Mouse (Mus musculus) kidney, adult 2 months (tissue): ENCODE results near the gene Oaf. TPM values are rescaled to one million over a fixed set of nuclear protein-coding genes. Genes with fewer than 3 reads are reported as not detected.

Experiments used
- DNase-seq: peaks from one replicate; pipeline ENCODE4 v3.0.0; 2021
- H3K27ac ChIP-seq: fragments of 200-500 bp; 2 replicates; pipeline ENCODE4 v1.5.1; 2012; ENCODE audit warnings: low read depth, low read length, control low read depth, inconsistent platforms; ENCODE audit not compliant: insufficient read depth
- H3K27me3 ChIP-seq: fragments of 200-500 bp; replicated peaks from 2 replicates; pipeline ENCODE4 v1.6.1; 2012; ENCODE audit warnings: mild to moderate bottlenecking, moderate library complexity, low read length, inconsistent platforms; ENCODE audit not compliant: control insufficient read depth, insufficient read depth
- H3K36me3 ChIP-seq: fragments of 200-500 bp; 2 replicates; pipeline ENCODE4 v1.6.1; 2012; ENCODE audit warnings: mild to moderate bottlenecking, moderate library complexity, low read length, inconsistent platforms; ENCODE audit not compliant: control insufficient read depth, insufficient read depth
- H3K4me1 ChIP-seq: fragments of 200-500 bp; 2 replicates; pipeline ENCODE4 v1.6.1; 2011; ENCODE audit warnings: low read length; ENCODE audit not compliant: control insufficient read depth, insufficient read depth
- H3K4me3 ChIP-seq: fragments of 200-500 bp; 2 replicates; pipeline ENCODE4 v1.5.1; 2011; ENCODE audit warnings: mild to moderate bottlenecking, low read depth, low read length, control low read depth; ENCODE audit not compliant: insufficient read depth
- CTCF ChIP-seq: fragments of 200-500 bp; conservative IDR thresholded peaks from 2 replicates; pipeline ENCODE4 v1.5.1; 2011; ENCODE audit warnings: low read depth, mild to moderate bottlenecking, control low read depth, low read length, moderate library complexity, mixed read lengths; ENCODE audit not compliant: insufficient read depth, insufficient read length
- POLR2A ChIP-seq: fragments of 200-500 bp; IDR thresholded peaks from one replicate; pipeline ENCODE4 v1.6.1; 2011; ENCODE audit warnings: low read depth, low read length, control low read depth
- WGBS: fragments of 180-500 bp; shearing (Covaris S2); methylation state at CpG from one replicate; pipeline ENCODE4 v1.1.7; 2018; 5-methylcytosine and 5-hydroxymethylcytosine counted together
- polyA plus RNA-seq: library from polyadenylated mRNA; depleted of rRNA; stranded (reverse); fragments of >200 nt; gene quantifications from 2 replicates; pipeline ENCODE4 v1.2.3, GENCODE M21; 2012

The Oaf gene
- polyA plus RNA-seq, 1 experiment = 61.1 TPM

- peak overlapping the region; percentile 94 for H3K27ac ChIP-seq
- no peaks in the 10 kb centered on the region for H3K36me3 ChIP-seq
- H3K4me1 ChIP-seq = peaks cover 31% of the 10 kb centered on the region
- TF ChIP-seq POLR2A (no peak), CTCF (peak; percentile 52)
- DNase-seq = peak; percentile 44
- 14% methylated on average over 2 of the region's 2 CpGs for WGBS
- H3K27me3 ChIP-seq = no peaks in the 10 kb centered on the region
- no peak overlapping the region for H3K4me3 ChIP-seq
Observed at GRCm38 (mm10) chr9:43261941-43262340, 22.2 kb upstream of the Oaf start.

DNA sequence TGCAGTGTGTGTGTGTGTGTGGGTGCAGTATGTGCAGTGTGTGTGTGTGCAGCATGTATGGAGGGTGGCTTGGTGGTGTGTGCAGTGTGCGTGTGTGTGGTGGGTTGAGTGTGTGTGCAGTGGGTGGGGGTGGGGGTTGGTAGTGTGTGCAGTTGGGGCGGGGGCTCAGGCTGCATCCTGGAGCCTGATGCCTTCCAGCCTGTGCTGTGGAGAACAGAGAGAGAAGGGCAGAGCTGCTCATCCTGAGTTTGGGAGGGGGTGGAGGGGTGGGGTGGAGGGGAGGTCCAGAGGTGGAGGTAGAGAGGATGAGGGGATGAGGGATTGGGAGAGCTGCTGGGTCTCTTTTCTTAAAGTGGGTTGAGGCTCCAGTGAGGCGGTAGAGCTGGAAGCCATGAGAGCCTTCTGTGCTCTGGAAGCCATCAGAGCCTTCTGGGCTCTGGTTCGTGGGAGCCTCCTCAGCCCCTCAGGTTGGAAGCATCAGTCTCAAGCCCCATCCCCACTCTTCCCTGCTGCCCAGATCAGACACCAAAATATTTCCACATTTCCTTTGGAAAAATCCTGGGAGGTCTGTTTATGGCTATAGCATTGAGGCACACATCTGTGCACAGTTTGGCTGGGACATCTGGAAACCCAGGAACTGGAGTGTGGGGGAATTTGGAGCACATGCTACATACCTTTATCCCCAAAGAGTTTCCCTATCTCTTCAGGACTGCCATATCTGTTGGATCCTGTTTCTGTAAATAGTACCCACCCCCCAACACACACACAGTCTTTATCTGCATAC lies 21.6 kb upstream of the Oaf start:
- 78% methylated on average over 4 of the region's 4 CpGs for WGBS
- Histone ChIP-seq H3K4me1 (peaks cover 31% of the 10 kb centered on the region), H3K27ac (peak overlapping the region; percentile 67; the same call in 1 of the 2 replicates), H3K4me3 (no peak overlapping the region), H3K36me3 (no peaks in the 10 kb centered on the region), H3K27me3 (no peaks in the 10 kb centered on the region)
- TF ChIP-seq POLR2A (no peak), CTCF (no peak)
- DNase-seq = peak; percentile 25

- DNase-seq = no peak
- Histone ChIP-seq H3K4me1 (peaks cover 31% of the 10 kb centered on the region), H3K27ac (no peak overlapping the region), H3K4me3 (no peak overlapping the region), H3K36me3 (no peaks in the 10 kb centered on the region), H3K27me3 (no peaks in the 10 kb centered on the region)
- WGBS = 85% methylated on average over 7 of the region's 7 CpGs
- TF ChIP-seq POLR2A = no peak
- TF ChIP-seq CTCF = no peak
Observed at GRCm38 (mm10) chr9:43260661-43261060, 20.9 kb upstream of the Oaf start.

DNA sequence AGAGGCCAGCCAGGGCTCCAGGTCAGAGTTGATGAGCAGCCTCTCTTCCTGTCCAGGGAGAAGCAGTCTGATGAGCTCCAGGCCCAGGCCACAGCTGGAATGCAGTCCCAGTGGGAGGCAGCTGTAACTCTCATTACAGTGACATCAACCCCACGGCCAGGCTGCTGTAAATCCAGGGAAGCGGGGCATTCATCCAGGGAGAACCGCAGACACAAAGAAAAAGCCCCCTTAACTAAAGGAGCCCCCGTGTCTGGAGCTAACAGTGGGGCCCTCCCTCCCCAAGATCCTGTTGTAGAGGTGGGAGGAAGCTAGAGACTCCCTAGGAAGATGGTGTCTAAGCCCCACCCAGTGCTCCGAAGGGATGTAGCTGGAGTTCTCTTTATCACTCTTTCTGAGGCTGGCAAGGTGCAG lies 13.6 kb upstream of the Oaf start:
- 50% methylated on average over 5 of the region's 5 CpGs for WGBS
- H3K4me3 ChIP-seq = no peak overlapping the region
- no peaks in the 10 kb centered on the region for H3K27me3 ChIP-seq
- DNase-seq = peak; percentile 65
- TF ChIP-seq CTCF = no peak
- TF ChIP-seq POLR2A = no peak
- H3K4me1 ChIP-seq = no peaks in the 10 kb centered on the region
- H3K27ac ChIP-seq = peak overlapping the region; percentile 2; the same call in 1 of the 2 replicates
- H3K36me3 ChIP-seq = no peaks in the 10 kb centered on the region

- DNase-seq = no peak
- TF ChIP-seq CTCF = no peak
- H3K27ac ChIP-seq = peak overlapping the region; percentile 40; the same call in 1 of the 2 replicates
- 72% methylated on average over 3 of the region's 3 CpGs for WGBS
- no peaks in the 10 kb centered on the region for H3K4me1 ChIP-seq
- H3K36me3 ChIP-seq = no peaks in the 10 kb centered on the region
- no peak overlapping the region for H3K4me3 ChIP-seq
- no peaks in the 10 kb centered on the region for H3K27me3 ChIP-seq
Observed at GRCm38 (mm10) chr9:43252790-43253189, 13.1 kb upstream of the Oaf start.

GRCm38 (mm10) chr9:43251786-43252185 lies 12.1 kb upstream of the Oaf start:
- H3K27ac ChIP-seq = no peak overlapping the region
- no peaks in the 10 kb centered on the region for H3K4me1 ChIP-seq
- DNase-seq = no peak
- 87% methylated on average over 2 of the region's 2 CpGs for WGBS
- H3K36me3 ChIP-seq = no peaks in the 10 kb centered on the region
- no peak overlapping the region for H3K4me3 ChIP-seq
- no peaks in the 10 kb centered on the region for H3K27me3 ChIP-seq
- TF ChIP-seq POLR2A = no peak
- no peak for TF ChIP-seq CTCF

GRCm38 (mm10) chr9:43246738-43247180 lies 7.0 kb upstream of the Oaf start:
- TF ChIP-seq CTCF (no peak), POLR2A (no peak)
- WGBS = 72% methylated on average over 10 of the region's 10 CpGs
- no peaks in the 10 kb centered on the region for H3K36me3 ChIP-seq
- no peak for DNase-seq
- no peak overlapping the region for H3K4me3 ChIP-seq
- H3K27me3 ChIP-seq = no peaks in the 10 kb centered on the region
- H3K4me1 ChIP-seq = no peaks in the 10 kb centered on the region
- H3K27ac ChIP-seq = no peak overlapping the region
